Mouse (Mus musculus) CH12.LX (cell line): ENCODE measurements at regions not wholly inside any gene's neighbourhood (a gene's known extent, or its start where the extent isn't known, plus 50 kb on each side); places are given as distances from the start of the nearest gene placed in this dataset.

ENCODE experiments used
- DNase-seq: peaks from one replicate; pipeline ENCODE4 v3.0.0-alpha.2; 2013; ENCODE audit errors: extremely low read depth
- H3K27ac ChIP-seq: 2 replicates; pipeline ENCODE4 v1.5.1; 2012; ENCODE audit warnings: low read depth, mild to moderate bottlenecking, control low read depth, moderate library complexity; ENCODE audit not compliant: insufficient read depth
- H3K27me3 ChIP-seq: replicated peaks from 2 replicates; pipeline ENCODE3; 2012; ENCODE audit warnings: inconsistent platforms
- H3K36me3 ChIP-seq, 2 experiments: replicated peaks in 1 of 2; 2 replicates each; pipeline versions ENCODE3 to v1.6.1; 2012; ENCODE audit warnings: inconsistent platforms in 1 of 2, low read length in 1 of 2, mild to moderate bottlenecking in 1 of 2, mixed read lengths in 1 of 2, moderate library complexity in 1 of 2; ENCODE audit not compliant: control insufficient read depth in 1 of 2, insufficient read depth in 1 of 2
- H3K4me1 ChIP-seq, 2 experiments: 2 replicates each; pipeline ENCODE4 v1.6.1; 2012; ENCODE audit warnings: inconsistent platforms in 1 of 2, moderate library complexity in 1 of 2; ENCODE audit not compliant: insufficient read depth in 2 of 2, control insufficient read depth in 1 of 2
- H3K4me2 ChIP-seq: 2 replicates; pipeline ENCODE4 v1.6.1; 2012; ENCODE audit warnings: low read depth, mild to moderate bottlenecking, control low read depth; ENCODE audit not compliant: poor library complexity, insufficient read depth, severe bottlenecking
- H3K4me3 ChIP-seq, 3 experiments: fragments of 150-350 bp in 1 of 3; sonication (generic) in 1 of 3; replicated peaks in 1 of 3; 2 replicates each; pipeline versions ENCODE3 to v1.5.1; 2011 to 2012; ENCODE audit warnings: low read depth in 2 of 3, low read length in 2 of 3, mild to moderate bottlenecking in 2 of 3, moderate library complexity in 2 of 3, control low read depth in 1 of 3, improper control_type of control experiment in 1 of 3, inconsistent platforms in 1 of 3, mixed read lengths in 1 of 3; ENCODE audit not compliant: poor library complexity in 1 of 3
- H3K79me2 ChIP-seq: replicated peaks from 2 replicates; pipeline ENCODE4 v1.6.1; 2012; ENCODE audit warnings: mild to moderate bottlenecking, moderate library complexity; ENCODE audit not compliant: control insufficient read depth, poor library complexity, insufficient read depth, severe bottlenecking; ENCODE audit errors: extremely low read depth
- H3K9ac ChIP-seq: 2 replicates; pipeline ENCODE4 v1.6.1; 2012; ENCODE audit warnings: low read depth, mild to moderate bottlenecking, control low read depth, moderate library complexity; ENCODE audit not compliant: insufficient read depth
- H3K9me3 ChIP-seq: replicated peaks from 2 replicates; pipeline ENCODE3; 2012; ENCODE audit warnings: low read length, inconsistent platforms, mixed read lengths
- BHLHE40 ChIP-seq: IDR thresholded peaks from 2 replicates; pipeline ENCODE4 v1.6.1; 2011; ENCODE audit warnings: mild to moderate bottlenecking, low read depth, low read length, improper control_type of control experiment
- CHD1 ChIP-seq: IDR thresholded peaks from 2 replicates; pipeline ENCODE4 v1.6.1; 2012; ENCODE audit warnings: low read depth, low read length, improper control_type of control experiment, inconsistent platforms
- E2F4 ChIP-seq: IDR thresholded peaks from 2 replicates; pipeline ENCODE4 v1.6.1; 2011; ENCODE audit warnings: low read depth, low read length, improper control_type of control experiment; ENCODE audit not compliant: insufficient replicate concordance
- EP300 ChIP-seq: IDR thresholded peaks from 2 replicates; pipeline ENCODE4 v1.6.1; 2011; ENCODE audit warnings: low read length, improper control_type of control experiment
- ETS1 ChIP-seq: conservative IDR thresholded peaks from 2 replicates; pipeline ENCODE4 v1.6.1; 2012; ENCODE audit warnings: low read depth, mild to moderate bottlenecking, inconsistent platforms, low read length, improper control_type of control experiment, moderate library complexity
- GABPA ChIP-seq: IDR thresholded peaks from 2 replicates; pipeline ENCODE4 v1.6.1; 2012; ENCODE audit warnings: low read depth, low read length, improper control_type of control experiment, inconsistent platforms; ENCODE audit not compliant: insufficient replicate concordance
- IRF4 ChIP-seq: IDR thresholded peaks from 2 replicates; pipeline ENCODE4 v1.6.1; 2014; ENCODE audit warnings: low read depth, mild to moderate bottlenecking, inconsistent platforms, low read length, improper control_type of control experiment
- JUN ChIP-seq: IDR thresholded peaks from 2 replicates; pipeline ENCODE4 v1.6.1; 2011; ENCODE audit warnings: low read depth, mild to moderate bottlenecking, low read length, improper control_type of control experiment, moderate library complexity; ENCODE audit not compliant: insufficient read depth
- JUND ChIP-seq: conservative IDR thresholded peaks from 2 replicates; pipeline ENCODE4 v1.6.1; 2011; ENCODE audit warnings: low read depth, low read length, improper control_type of control experiment
- KAT2A ChIP-seq: IDR thresholded peaks from 2 replicates; pipeline ENCODE4 v1.6.1; 2012; ENCODE audit warnings: low read length, improper control_type of control experiment, inconsistent platforms; ENCODE audit not compliant: insufficient replicate concordance
- MAX ChIP-seq: IDR thresholded peaks from 2 replicates; pipeline ENCODE4 v1.6.1; 2011; ENCODE audit warnings: low read length, improper control_type of control experiment
- MAZ ChIP-seq: IDR thresholded peaks from 2 replicates; pipeline ENCODE4 v1.6.1; 2012; ENCODE audit warnings: low read depth, mild to moderate bottlenecking, inconsistent platforms, low read length, improper control_type of control experiment, moderate library complexity
- MEF2A ChIP-seq: IDR thresholded peaks from 2 replicates; pipeline ENCODE4 v1.6.1; 2014; ENCODE audit warnings: low read depth, mild to moderate bottlenecking, inconsistent platforms, low read length, improper control_type of control experiment, borderline replicate concordance
- MYC ChIP-seq: IDR thresholded peaks from 2 replicates; pipeline ENCODE4 v1.6.1; 2011; ENCODE audit warnings: low read depth, mild to moderate bottlenecking, improper control_type of control experiment, low read length
- NELFE ChIP-seq: IDR thresholded peaks from 2 replicates; pipeline ENCODE4 v1.6.1; 2011; ENCODE audit warnings: low read depth, low read length, improper control_type of control experiment
- NRF1 ChIP-seq: IDR thresholded peaks from 2 replicates; pipeline ENCODE4 v1.6.1; 2014; ENCODE audit warnings: low read depth, mild to moderate bottlenecking, inconsistent platforms, low read length, improper control_type of control experiment, moderate library complexity
- POLR2A ChIP-seq: IDR thresholded peaks from 2 replicates; pipeline ENCODE4 v1.6.1; 2011; ENCODE audit warnings: low read depth, mild to moderate bottlenecking, improper control_type of control experiment, low read length
- POLR2AphosphoS2 ChIP-seq: IDR thresholded peaks from 2 replicates; pipeline ENCODE4 v1.6.1; 2011; ENCODE audit warnings: low read depth, low read length, improper control_type of control experiment
- RAD21 ChIP-seq: IDR thresholded peaks from 2 replicates; pipeline ENCODE4 v1.6.1; 2011; ENCODE audit warnings: low read depth, mild to moderate bottlenecking, low read length, improper control_type of control experiment, moderate library complexity
- SIN3A ChIP-seq: IDR thresholded peaks from 2 replicates; pipeline ENCODE4 v1.6.1; 2012; ENCODE audit warnings: low read length, improper control_type of control experiment, inconsistent platforms
- SMC3 ChIP-seq: IDR thresholded peaks from 2 replicates; pipeline ENCODE4 v1.6.1; 2011; ENCODE audit warnings: low read depth, low read length, improper control_type of control experiment
- TBP ChIP-seq: conservative IDR thresholded peaks from 2 replicates; pipeline ENCODE4 v1.6.1; 2011; ENCODE audit warnings: low read depth, low read length, improper control_type of control experiment
- UBTF ChIP-seq: IDR thresholded peaks from 2 replicates; pipeline ENCODE4 v1.6.1; 2012; ENCODE audit warnings: low read depth, mild to moderate bottlenecking, inconsistent platforms, low read length, improper control_type of control experiment, moderate library complexity
- USF1 ChIP-seq: IDR thresholded peaks from 2 replicates; pipeline ENCODE4 v1.6.1; 2014; ENCODE audit warnings: low read depth, mild to moderate bottlenecking, inconsistent platforms, low read length, improper control_type of control experiment
- USF2 ChIP-seq: conservative IDR thresholded peaks from 2 replicates; pipeline ENCODE4 v1.6.1; 2011; ENCODE audit warnings: low read depth, low read length, improper control_type of control experiment
- ZC3H11A ChIP-seq: IDR thresholded peaks from 2 replicates; pipeline ENCODE4 v1.6.1; 2012; ENCODE audit warnings: low read depth, mild to moderate bottlenecking, inconsistent platforms, low read length, improper control_type of control experiment
- ZKSCAN1 ChIP-seq: IDR thresholded peaks from 2 replicates; pipeline ENCODE4 v1.6.1; 2012; ENCODE audit warnings: low read depth, inconsistent platforms, low read length, improper control_type of control experiment, borderline replicate concordance
- ZMIZ1 ChIP-seq: IDR thresholded peaks from 2 replicates; pipeline ENCODE4 v1.6.1; 2012; ENCODE audit warnings: low read depth, mild to moderate bottlenecking, inconsistent platforms, low read length, improper control_type of control experiment
- ZNF384 ChIP-seq: IDR thresholded peaks from 2 replicates; pipeline ENCODE4 v1.6.1; 2012; ENCODE audit warnings: low read depth, low read length, improper control_type of control experiment, inconsistent platforms
- dilution Hi-C: fragments of 300-500 bp; cut with MboI; formaldehyde crosslinking; loops from 2 replicates; pipeline ENCODE4 v1.14.3; 2020; ENCODE audit warnings: low sequenced_read_pairs; ENCODE audit not compliant: extremely low pct_unique_long_range_greater_than_20kb, extremely low pct_ligation_motif_present
- in situ Hi-C: fragments of 300-500 bp; cut with MboI; formaldehyde crosslinking; loops from 3 replicates; pipeline ENCODE4 v1.14.3; 2019; ENCODE audit warnings: low sequenced_read_pairs, low pct_ligation_motif_present, low pct_unique_long_range_greater_than_20kb, mixed read lengths

DNA sequence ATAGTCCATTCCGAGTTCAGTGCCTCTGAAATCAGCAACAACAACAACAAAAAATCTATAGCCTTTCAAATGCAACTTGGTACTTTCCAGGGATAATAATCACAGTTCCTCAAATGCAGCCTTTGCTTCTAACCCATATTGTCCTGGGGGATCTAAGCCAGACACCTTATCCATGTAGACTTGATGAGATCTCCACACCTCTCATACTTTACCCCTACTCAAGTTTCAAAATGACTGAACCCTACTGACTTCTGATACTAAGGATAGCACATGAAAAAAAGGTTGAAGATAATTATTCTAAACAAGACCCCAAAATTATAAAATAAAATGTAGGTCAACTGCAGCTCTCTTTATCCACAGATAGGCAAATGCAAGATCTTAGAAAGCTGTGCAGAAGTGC, 101.2 kb downstream of the A730009L09Rik start:
- peaks cover 16% of the 10 kb centered on the region for H3K9me3 ChIP-seq
- no peak overlapping the region for H3K4me3 ChIP-seq
- no peaks in the 10 kb centered on the region for H3K27me3 ChIP-seq
- peak overlapping the region; percentile 65 for H3K9ac ChIP-seq
- peak overlapping the region; percentile 79 for H3K27ac ChIP-seq
- peak; percentile 96 for TF ChIP-seq JUND
- peak; percentile 84; the same call in 1 of the 2 replicates for TF ChIP-seq MEF2A
- peak; percentile 94 for TF ChIP-seq IRF4
- peak; percentile 86 for TF ChIP-seq JUN
- peak; percentile 79 for TF ChIP-seq ZNF384
- 0 out of 2 replicates have a peak, but pooled peaks have one; percentile 20 for TF ChIP-seq TBP
- TF ChIP-seq POLR2A, result no peak
- no peak for TF ChIP-seq MYC
- no peak for TF ChIP-seq SIN3A
- no peak for TF ChIP-seq MAZ
- no peak for TF ChIP-seq USF2
- peak; percentile 85 for TF ChIP-seq EP300
- dilution Hi-C loops (no loop called here), in situ Hi-C loops (no loop called here)
- peak overlapping the region; percentile 47 for H3K4me2 ChIP-seq
- H3K36me3 ChIP-seq, result no peaks in the 10 kb centered on the region
- H3K4me1 ChIP-seq, result peaks cover 10 to 41% of the 10 kb centered on the region in 2 experiments
- no peak for DNase-seq
- no peaks in the 10 kb centered on the region for H3K79me2 ChIP-seq

DNA sequence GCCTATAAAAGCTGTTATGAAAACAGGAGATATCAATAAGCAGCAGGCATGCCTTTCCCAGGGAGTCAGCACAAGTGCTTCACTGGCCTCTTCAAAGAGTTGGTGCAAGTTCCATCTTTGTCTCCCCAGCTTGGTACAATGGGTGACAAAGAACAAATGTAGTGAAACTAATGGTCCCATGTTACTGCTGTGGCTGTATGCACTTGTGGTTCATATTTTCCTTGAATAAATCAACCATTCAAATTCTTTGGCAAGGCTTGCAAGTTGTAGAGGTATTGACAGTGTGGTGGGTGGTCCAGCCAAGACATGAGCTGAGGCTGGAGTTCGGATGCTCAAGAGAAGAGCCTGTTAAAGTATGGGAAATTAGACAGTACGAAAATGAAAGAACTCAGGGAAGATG, 103.5 kb downstream of the A730009L09Rik start:
- no peaks in the 10 kb centered on the region for H3K36me3 ChIP-seq
- H3K27me3 ChIP-seq, result no peaks in the 10 kb centered on the region
- DNase-seq, result peak; percentile 57
- dilution Hi-C loops, result no loop called here
- H3K4me2 ChIP-seq, result peak overlapping the region; percentile 14
- peaks cover 11 to 56% of the 10 kb centered on the region in 2 experiments for H3K4me1 ChIP-seq
- in situ Hi-C loops, result no loop called here
- H3K4me3 ChIP-seq, result no peak overlapping the region
- H3K9ac ChIP-seq, result peak overlapping the region; percentile 8
- peak overlapping the region; percentile 88 for H3K27ac ChIP-seq
- peaks cover 4% of the 10 kb centered on the region; the same call in 1 of the 2 replicates for H3K79me2 ChIP-seq
- H3K9me3 ChIP-seq, result peaks cover 16% of the 10 kb centered on the region
- no peak for TF ChIP-seq MAZ
- TF ChIP-seq GABPA, result no peak
- TF ChIP-seq ZC3H11A, result no peak
- TF ChIP-seq UBTF, result no peak
- 0 out of 2 replicates have a peak, but pooled peaks have one; percentile 38 for TF ChIP-seq MAX
- TF ChIP-seq RAD21, result no peak; the same call in none of the 2 replicates
- TF ChIP-seq JUN, result peak; percentile 57; the same call in 1 of the 2 replicates
- TF ChIP-seq ZKSCAN1, result no peak
- TF ChIP-seq NELFE, result no peak
- no peak for TF ChIP-seq ZMIZ1
- peak; percentile 72; the same call in 1 of the 2 replicates for TF ChIP-seq TBP
- TF ChIP-seq E2F4, result no peak
- 0 out of 2 replicates have a peak, but pooled peaks have one; percentile 47 for TF ChIP-seq SIN3A
- TF ChIP-seq EP300, result peak; percentile 86
- TF ChIP-seq USF2, result no peak
- TF ChIP-seq POLR2A, result peak; percentile 41; the same call in 1 of the 2 replicates
- peak; percentile 57; the same call in 1 of the 2 replicates for TF ChIP-seq CHD1
- TF ChIP-seq SMC3, result peak; percentile 14; the same call in 1 of the 2 replicates
- peak; percentile 64; the same call in 1 of the 2 replicates for TF ChIP-seq IRF4
- peak; percentile 82 for TF ChIP-seq ETS1
- TF ChIP-seq USF1, result no peak
- no peak for TF ChIP-seq NRF1
- no peak for TF ChIP-seq POLR2AphosphoS2
- peak; percentile 29; the same call in 1 of the 2 replicates for TF ChIP-seq ZNF384
- no peak; the same call in 1 of the 2 replicates for TF ChIP-seq MYC
- peak; percentile 73 for TF ChIP-seq BHLHE40
- peak; percentile 53; the same call in 1 of the 2 replicates for TF ChIP-seq KAT2A
- peak; percentile 73 for TF ChIP-seq MEF2A
